Mouse (Mus musculus): ENCODE measurements around the gene Clec12a. TPM values are rescaled to one million over a fixed set of nuclear protein-coding genes. Genes with fewer than 3 reads are reported as not detected.
"Not testable (repeated sequence)": the region's sequence is repeated elsewhere in the genome, so short reads cannot be mapped to it uniquely, and the experiment has no call there.

Clec12a gene
- total RNA-seq (2014; rRNA removed), result 0.33 TPM in 1 of 2 replicates, not detected in the other
- 0.29 and 0.49 TPM in 2 replicates for polyA plus RNA-seq (2015; fragmentation: Nextera tagmentation; extraction: Ambion mirVana)

DNA sequence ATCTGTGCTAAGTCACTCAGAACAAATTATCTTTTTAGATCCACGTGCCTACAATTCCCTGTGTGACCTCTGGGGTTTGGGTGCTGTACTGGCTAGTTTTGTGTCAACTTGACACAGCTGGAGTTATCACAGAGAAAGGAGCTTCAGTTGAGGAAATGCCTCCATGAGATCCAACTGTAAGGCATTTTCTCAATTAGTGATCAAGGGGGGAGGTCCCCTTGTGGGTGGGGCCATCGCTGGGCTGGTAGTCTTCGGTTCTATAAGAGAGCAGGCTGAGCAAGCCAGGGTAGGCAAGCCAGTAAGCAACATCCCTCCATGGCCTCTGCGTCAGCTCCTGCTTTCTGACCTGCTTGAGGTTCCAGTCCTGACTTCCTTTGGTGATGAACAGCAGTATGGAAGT lies at the start of gene Clec12a:
Gene Clec12a, plus strand, starts transcription at position 301 of the 400 bp plus-strand sequence.
- H3K9ac ChIP-seq (replicated peaks; ENCODE audit: low read length, poor library complexity, severe bottlenecking); H3K4me1 ChIP-seq (ENCODE audit: insufficient read depth, low read length); ATAC-seq (ENCODE audit: low FRiP score); H3K4me3 ChIP-seq (ENCODE audit: low read depth, low read length); H3K4me2 ChIP-seq (ENCODE audit: low read depth, low read length, poor library complexity, severe bottlenecking); H3K27me3 ChIP-seq (ENCODE audit: insufficient read depth, low read length); H3K9me3 ChIP-seq (ENCODE audit: low read length); DNase-seq (ENCODE audit: low spot score); H3K27ac ChIP-seq (ENCODE audit: low read depth, low read length); H3K36me3 ChIP-seq (ENCODE audit: insufficient read depth, low read length): not testable (repeated sequence)
- WGBS, result 83% methylated on average over 4 of the region's 4 CpGs

DNA sequence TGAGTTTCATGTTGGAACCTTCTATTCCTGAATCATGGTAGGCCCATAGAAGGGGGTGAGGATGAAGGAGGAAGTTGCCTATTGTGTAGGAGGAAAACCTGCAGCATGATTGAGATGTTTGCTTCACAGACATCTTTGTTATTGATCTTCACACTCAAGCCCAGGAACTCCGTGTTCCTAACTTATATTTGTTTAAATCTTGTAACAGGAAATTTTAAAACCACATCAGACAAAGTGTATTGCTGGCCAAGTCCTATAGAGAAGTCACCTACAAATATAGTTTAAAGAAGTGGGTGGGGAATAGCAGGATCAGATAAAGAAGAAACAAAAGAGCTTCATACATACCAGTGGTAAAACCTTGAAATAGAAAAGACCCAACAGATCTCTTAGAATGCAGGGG lies 38.3 kb upstream of the Clec12a start:
- H3K9ac ChIP-seq (replicated peaks; ENCODE audit: low read length, poor library complexity, severe bottlenecking), result no peak overlapping the region
- no peak for DNase-seq (ENCODE audit: low spot score)
- H3K4me1 ChIP-seq (ENCODE audit: insufficient read depth, low read length), result no peaks in the 10 kb centered on the region
- 78% methylated on average over 1 of the region's 1 CpGs for WGBS
- no peaks in the 10 kb centered on the region for H3K9me3 ChIP-seq (ENCODE audit: low read length)
- no peak for ATAC-seq (ENCODE audit: low FRiP score)
- no peaks in the 10 kb centered on the region for H3K36me3 ChIP-seq (ENCODE audit: insufficient read depth, low read length)
- no peak for TF ChIP-seq CTCF (IDR thresholded peaks at IDR 0.05)
- H3K4me3 ChIP-seq (ENCODE audit: low read depth, low read length), result no peak overlapping the region
- no peak overlapping the region for H3K27ac ChIP-seq (ENCODE audit: low read depth, low read length)
- H3K27me3 ChIP-seq (ENCODE audit: insufficient read depth, low read length), result no peaks in the 10 kb centered on the region
- H3K4me2 ChIP-seq (ENCODE audit: low read depth, low read length, poor library complexity, severe bottlenecking), result no peak overlapping the region

DNA sequence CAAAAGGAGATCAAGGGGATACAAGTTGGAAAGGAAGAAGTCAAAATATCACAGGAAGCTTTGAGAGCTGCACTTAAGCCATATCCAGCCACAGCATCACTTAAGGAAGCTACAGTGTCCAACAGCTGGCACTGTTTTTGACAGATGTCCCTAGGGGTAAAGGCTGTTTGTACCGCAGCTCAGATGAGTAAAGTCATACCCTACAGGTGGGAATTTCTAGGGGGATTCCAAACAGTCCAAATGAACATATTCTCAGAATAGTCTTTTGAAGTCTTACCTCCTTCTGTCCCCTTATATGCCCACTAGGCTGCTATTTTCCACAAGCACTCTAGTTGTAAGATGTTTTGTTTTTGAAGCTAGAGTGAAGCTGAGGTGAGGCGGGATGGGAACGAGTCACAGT lies 30.0 kb upstream of the Clec12a start:
- Histone ChIP-seq H3K4me2 (ENCODE audit: low read depth, low read length, poor library complexity, severe bottlenecking) (no peak overlapping the region), H3K27me3 (ENCODE audit: insufficient read depth, low read length) (no peaks in the 10 kb centered on the region), H3K9ac (replicated peaks; ENCODE audit: low read length, poor library complexity, severe bottlenecking) (no peak overlapping the region), H3K9me3 (ENCODE audit: low read length) (no peaks in the 10 kb centered on the region), H3K27ac (ENCODE audit: low read depth, low read length) (no peak overlapping the region), H3K4me3 (ENCODE audit: low read depth, low read length) (no peak overlapping the region), H3K36me3 (ENCODE audit: insufficient read depth, low read length) (no peaks in the 10 kb centered on the region), H3K4me1 (ENCODE audit: insufficient read depth, low read length) (no peaks in the 10 kb centered on the region)
- ATAC-seq (ENCODE audit: low FRiP score) (no peak), DNase-seq (ENCODE audit: low spot score) (no peak)
- WGBS, result 80% methylated on average over 3 of the region's 3 CpGs
- TF ChIP-seq CTCF (IDR thresholded peaks at IDR 0.05), result no peak

DNA sequence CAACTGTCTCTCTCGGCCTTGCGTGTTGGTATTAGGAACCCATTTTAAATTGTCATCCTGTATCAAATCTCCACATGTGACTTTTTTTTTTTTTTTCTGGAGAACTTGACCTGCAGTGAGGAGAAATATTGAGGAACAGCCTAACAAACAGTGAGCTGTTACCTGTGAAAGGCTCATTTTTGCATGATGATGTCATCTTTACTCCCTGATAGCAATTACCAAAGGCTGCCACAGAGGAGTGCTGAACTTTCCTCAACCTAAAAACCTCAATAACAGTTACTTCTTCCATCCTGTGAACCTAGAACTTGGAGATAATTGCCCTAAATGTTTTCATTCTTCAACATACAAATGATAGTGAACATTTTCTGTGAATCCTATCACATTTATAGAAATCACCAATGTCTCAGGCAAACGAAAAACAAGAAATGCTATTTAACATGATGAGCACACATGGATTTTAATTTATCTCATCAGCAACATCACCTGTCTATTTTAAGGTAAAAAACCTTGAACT lies 27.8 kb upstream of the Clec12a start:
- Histone ChIP-seq H3K27ac (ENCODE audit: low read depth, low read length) (no peak overlapping the region), H3K9me3 (ENCODE audit: low read length) (no peaks in the 10 kb centered on the region), H3K4me2 (ENCODE audit: low read depth, low read length, poor library complexity, severe bottlenecking) (no peak overlapping the region), H3K4me1 (ENCODE audit: insufficient read depth, low read length) (no peaks in the 10 kb centered on the region), H3K9ac (replicated peaks; ENCODE audit: low read length, poor library complexity, severe bottlenecking) (no peak overlapping the region), H3K27me3 (ENCODE audit: insufficient read depth, low read length) (no peaks in the 10 kb centered on the region), H3K4me3 (ENCODE audit: low read depth, low read length) (no peak overlapping the region), H3K36me3 (ENCODE audit: insufficient read depth, low read length) (no peaks in the 10 kb centered on the region)
- ATAC-seq (ENCODE audit: low FRiP score) (no peak), DNase-seq (ENCODE audit: low spot score) (no peak)
- no peak for TF ChIP-seq CTCF (IDR thresholded peaks at IDR 0.05)
- 88% methylated on average over 3 of the region's 3 CpGs for WGBS

DNA sequence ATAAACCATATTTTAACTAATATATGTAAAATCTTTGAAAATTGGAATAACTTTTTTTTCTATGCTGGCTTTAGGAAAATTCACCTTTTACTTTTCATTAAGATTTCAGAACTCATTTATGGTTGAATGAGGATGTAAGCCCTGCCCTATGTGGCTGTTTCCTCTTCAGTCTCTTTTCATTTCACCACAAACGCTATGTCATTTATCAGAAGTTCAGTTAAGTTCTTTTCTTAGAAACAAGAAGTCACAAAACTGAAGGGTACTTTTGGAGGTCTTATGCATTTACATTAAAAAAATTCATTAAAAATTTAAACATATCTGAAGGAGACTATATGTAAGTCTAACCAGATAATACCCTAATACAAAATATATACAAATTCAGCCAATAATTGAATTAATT lies 26.8 kb upstream of the Clec12a start:
- H3K36me3 ChIP-seq (ENCODE audit: insufficient read depth, low read length), result no peaks in the 10 kb centered on the region
- 84% methylated on average over 1 of the region's 1 CpGs for WGBS
- H3K4me2 ChIP-seq (ENCODE audit: low read depth, low read length, poor library complexity, severe bottlenecking), result no peak overlapping the region
- H3K4me1 ChIP-seq (ENCODE audit: insufficient read depth, low read length), result no peaks in the 10 kb centered on the region
- DNase-seq (ENCODE audit: low spot score) (no peak), ATAC-seq (ENCODE audit: low FRiP score) (no peak)
- no peaks in the 10 kb centered on the region for H3K9me3 ChIP-seq (ENCODE audit: low read length)
- no peaks in the 10 kb centered on the region for H3K27me3 ChIP-seq (ENCODE audit: insufficient read depth, low read length)
- no peak for TF ChIP-seq CTCF (IDR thresholded peaks at IDR 0.05)
- H3K27ac ChIP-seq (ENCODE audit: low read depth, low read length), result no peak overlapping the region
- no peak overlapping the region for H3K9ac ChIP-seq (replicated peaks; ENCODE audit: low read length, poor library complexity, severe bottlenecking)
- H3K4me3 ChIP-seq (ENCODE audit: low read depth, low read length), result no peak overlapping the region

DNA sequence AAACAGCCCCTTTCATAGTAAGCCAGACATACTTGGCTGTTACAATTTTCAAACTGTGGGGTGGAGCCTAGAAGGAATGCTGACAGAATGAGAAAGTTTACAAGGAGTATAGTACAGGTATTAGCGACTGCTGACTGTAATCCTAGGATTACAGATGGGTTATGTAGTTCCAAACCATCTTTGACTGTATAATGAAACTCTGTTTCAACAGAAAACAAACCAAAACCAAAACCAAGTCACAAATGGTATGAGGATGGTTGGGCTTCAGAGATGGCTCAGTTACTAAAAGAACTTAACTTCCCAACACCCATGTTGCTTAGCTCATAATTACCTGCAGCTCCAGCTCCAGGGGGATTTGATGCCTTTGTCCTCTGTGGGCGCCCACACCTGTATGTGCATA lies 26.0 kb upstream of the Clec12a start:
- Histone ChIP-seq H3K27ac (ENCODE audit: low read depth, low read length) (no peak overlapping the region), H3K36me3 (ENCODE audit: insufficient read depth, low read length) (no peaks in the 10 kb centered on the region), H3K4me3 (ENCODE audit: low read depth, low read length) (no peak overlapping the region), H3K4me2 (ENCODE audit: low read depth, low read length, poor library complexity, severe bottlenecking) (no peak overlapping the region), H3K4me1 (ENCODE audit: insufficient read depth, low read length) (no peaks in the 10 kb centered on the region), H3K27me3 (ENCODE audit: insufficient read depth, low read length) (no peaks in the 10 kb centered on the region), H3K9ac (replicated peaks; ENCODE audit: low read length, poor library complexity, severe bottlenecking) (no peak overlapping the region), H3K9me3 (ENCODE audit: low read length) (no peaks in the 10 kb centered on the region)
- TF ChIP-seq CTCF (IDR thresholded peaks at IDR 0.05), result no peak
- DNase-seq (ENCODE audit: low spot score) (no peak), ATAC-seq (ENCODE audit: low FRiP score) (no peak)
- WGBS, result 67% methylated on average over 2 of the region's 2 CpGs
